Mouse (Mus musculus) ES-Bruce4 (cell line): Measurements from ENCODE around the gene A930002H24Rik. TPM values are rescaled to one million over a fixed set of nuclear protein-coding genes. Genes with fewer than 3 reads are reported as not detected.

ENCODE experiments used
- H3K27ac ChIP-seq: 2 replicates; pipeline ENCODE4 v1.5.1; 2012; ENCODE audit warnings: low read length, inconsistent platforms; ENCODE audit not compliant: insufficient read depth
- H3K27me3 ChIP-seq: 2 replicates; pipeline ENCODE4 v1.6.1; 2012; ENCODE audit warnings: mild to moderate bottlenecking, low read length, inconsistent platforms; ENCODE audit not compliant: control insufficient read depth, poor library complexity, insufficient read depth, severe bottlenecking
- H3K36me3 ChIP-seq: 2 replicates; pipeline ENCODE4 v1.6.1; 2012; ENCODE audit warnings: inconsistent platforms, mild to moderate bottlenecking, low read length, moderate library complexity; ENCODE audit not compliant: control insufficient read depth, poor library complexity, insufficient read depth, severe bottlenecking
- H3K4me1 ChIP-seq: one replicate; pipeline ENCODE4 v1.8.1; 2011; ENCODE audit warnings: low read length; ENCODE audit not compliant: control insufficient read depth, insufficient read depth
- H3K4me3 ChIP-seq: 2 replicates; pipeline ENCODE4 v1.5.1; 2011; ENCODE audit warnings: low read depth, mild to moderate bottlenecking, low read length
- H3K9ac ChIP-seq: 2 replicates; pipeline ENCODE4 v1.6.1; 2012; ENCODE audit warnings: low read depth, mild to moderate bottlenecking, inconsistent platforms; ENCODE audit not compliant: poor library complexity, severe bottlenecking
- H3K9me3 ChIP-seq: replicated peaks from 2 replicates; pipeline ENCODE4 v1.6.1; 2012; ENCODE audit warnings: mild to moderate bottlenecking, low read length, inconsistent platforms; ENCODE audit not compliant: control insufficient read depth, poor library complexity, insufficient read depth, severe bottlenecking
- CTCF ChIP-seq: IDR thresholded peaks from one replicate; pipeline ENCODE4 v1.8.1; 2011; ENCODE audit warnings: low read depth, low read length
- EP300 ChIP-seq: IDR thresholded peaks from 2 replicates; pipeline ENCODE4 v1.6.1; 2011; ENCODE audit warnings: low read depth, low read length; ENCODE audit not compliant: insufficient read depth
- POLR2A ChIP-seq: IDR thresholded peaks from one replicate; pipeline ENCODE4 v1.8.1; 2011; ENCODE audit warnings: low read length; ENCODE audit not compliant: insufficient read depth
- polyA plus RNA-seq: library from polyadenylated mRNA; stranded (reverse); fragments of >200 nt; gene quantifications from 2 replicates; pipeline ENCODE4 v1.2.4, GENCODE M21; 2011; ENCODE audit warnings: low read depth; ENCODE audit not compliant: missing spikeins, insufficient read depth, insufficient read length

Gene A930002H24Rik
- polyA plus RNA-seq, 1 experiment = not detected

DNA sequence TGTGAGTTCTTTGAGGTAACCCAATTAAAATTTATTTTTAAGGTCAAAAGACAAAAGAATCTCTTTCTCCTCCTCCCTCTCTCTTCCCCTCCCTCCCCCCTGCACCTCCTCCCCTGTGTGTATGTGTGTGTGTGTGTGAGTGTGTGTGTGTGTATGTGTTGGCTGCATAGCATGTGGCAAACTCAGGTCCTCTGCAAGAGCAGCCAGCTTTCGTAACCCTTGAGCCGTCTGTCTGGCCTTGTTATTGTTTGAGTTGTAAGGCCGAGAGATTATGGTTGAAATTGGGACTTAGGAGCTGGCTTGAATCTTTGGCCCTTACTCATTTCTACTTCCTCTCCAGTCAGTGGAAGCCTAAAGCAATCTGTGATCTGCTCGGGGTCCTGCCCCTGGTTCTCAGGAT, 16.4 kb upstream of the A930002H24Rik start:
- no peak overlapping the region for H3K27ac ChIP-seq
- no peak overlapping the region for H3K9ac ChIP-seq
- TF ChIP-seq CTCF (no peak), EP300 (no peak), POLR2A (no peak)
- no peaks in the 10 kb centered on the region for H3K36me3 ChIP-seq
- no peaks in the 10 kb centered on the region for H3K4me1 ChIP-seq
- no peaks in the 10 kb centered on the region for H3K9me3 ChIP-seq
- H3K27me3 ChIP-seq = no peaks in the 10 kb centered on the region
- H3K4me3 ChIP-seq = no peak overlapping the region

DNA sequence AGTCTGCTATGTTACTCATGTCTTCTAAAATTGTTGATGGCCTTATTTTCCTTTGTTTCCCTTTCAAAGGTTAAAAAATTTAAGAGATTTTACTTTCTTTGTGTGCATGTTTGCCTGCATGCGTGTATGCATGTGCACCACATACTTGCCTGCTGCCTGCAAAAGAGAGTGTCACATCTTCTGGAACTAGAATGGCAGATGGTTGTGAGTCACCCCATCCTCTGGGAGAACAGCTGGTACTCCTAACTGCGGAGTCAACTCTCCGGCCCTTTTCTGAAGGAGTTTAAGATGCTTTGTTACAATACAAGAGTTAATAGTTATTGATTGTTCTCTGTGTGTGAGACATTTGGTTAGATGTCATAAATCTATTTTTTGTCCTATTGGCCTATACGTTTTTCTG, 15.3 kb upstream of the A930002H24Rik start:
- H3K4me3 ChIP-seq = no peak overlapping the region
- H3K4me1 ChIP-seq = no peaks in the 10 kb centered on the region
- H3K9me3 ChIP-seq = no peaks in the 10 kb centered on the region
- H3K27ac ChIP-seq = no peak overlapping the region
- H3K36me3 ChIP-seq = no peaks in the 10 kb centered on the region
- TF ChIP-seq POLR2A = no peak
- no peak for TF ChIP-seq EP300
- no peak for TF ChIP-seq CTCF
- no peak overlapping the region for H3K9ac ChIP-seq
- no peaks in the 10 kb centered on the region for H3K27me3 ChIP-seq

DNA sequence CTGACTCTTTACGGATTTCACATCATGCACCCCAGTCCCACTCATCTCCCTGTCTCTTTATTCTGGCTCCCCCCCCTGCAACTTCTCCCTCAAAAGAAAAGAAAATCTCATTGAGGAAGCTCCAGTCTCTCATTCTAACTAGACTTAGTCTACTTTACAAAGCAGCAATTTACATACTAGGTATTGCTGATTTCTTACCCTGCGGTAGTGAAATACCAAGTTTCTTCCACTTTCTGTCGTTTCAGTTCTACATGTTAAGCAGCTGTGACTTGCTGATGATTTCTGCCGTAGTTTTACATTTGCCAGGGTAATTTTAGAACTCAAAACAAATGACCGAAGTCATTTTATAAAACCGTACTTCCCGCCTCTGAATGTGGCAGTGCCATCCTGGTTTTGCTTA, 8.2 kb upstream of the A930002H24Rik start:
- no peak for TF ChIP-seq EP300
- Histone ChIP-seq H3K27ac (no peak overlapping the region), H3K4me1 (no peaks in the 10 kb centered on the region), H3K36me3 (no peaks in the 10 kb centered on the region), H3K4me3 (no peak overlapping the region), H3K27me3 (no peaks in the 10 kb centered on the region), H3K9ac (no peak overlapping the region), H3K9me3 (no peaks in the 10 kb centered on the region)

DNA sequence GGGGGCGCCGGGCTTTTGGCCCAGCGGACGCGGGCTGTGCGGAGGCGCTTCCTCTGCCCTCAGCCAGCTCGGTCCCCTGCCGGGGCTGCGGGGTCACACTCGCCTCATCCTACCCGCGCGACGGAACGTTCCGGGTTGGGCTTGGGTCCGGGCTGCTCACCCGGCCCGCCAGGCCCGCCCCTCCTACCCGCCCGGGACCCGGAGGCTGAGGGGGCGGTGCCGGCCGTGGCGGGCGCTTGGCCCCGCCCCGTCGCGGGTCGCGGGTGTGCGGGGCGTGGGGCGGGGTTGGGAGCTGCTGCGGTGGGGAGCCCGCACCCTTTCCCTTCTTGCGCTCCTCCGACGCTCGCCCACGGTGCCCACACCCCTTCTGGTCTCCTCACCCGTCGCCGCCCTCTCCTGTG, 580 bp upstream of the A930002H24Rik start:
- Histone ChIP-seq H3K9ac (peak overlapping the region; percentile 95), H3K9me3 (no peaks in the 10 kb centered on the region), H3K36me3 (no peaks in the 10 kb centered on the region), H3K4me3 (peak overlapping the region; percentile 91), H3K27me3 (no peaks in the 10 kb centered on the region; the same call in 1 of the 2 replicates), H3K27ac (no peak overlapping the region), H3K4me1 (no peaks in the 10 kb centered on the region)
- TF ChIP-seq EP300 (no peak), CTCF (no peak), POLR2A (no peak)

DNA sequence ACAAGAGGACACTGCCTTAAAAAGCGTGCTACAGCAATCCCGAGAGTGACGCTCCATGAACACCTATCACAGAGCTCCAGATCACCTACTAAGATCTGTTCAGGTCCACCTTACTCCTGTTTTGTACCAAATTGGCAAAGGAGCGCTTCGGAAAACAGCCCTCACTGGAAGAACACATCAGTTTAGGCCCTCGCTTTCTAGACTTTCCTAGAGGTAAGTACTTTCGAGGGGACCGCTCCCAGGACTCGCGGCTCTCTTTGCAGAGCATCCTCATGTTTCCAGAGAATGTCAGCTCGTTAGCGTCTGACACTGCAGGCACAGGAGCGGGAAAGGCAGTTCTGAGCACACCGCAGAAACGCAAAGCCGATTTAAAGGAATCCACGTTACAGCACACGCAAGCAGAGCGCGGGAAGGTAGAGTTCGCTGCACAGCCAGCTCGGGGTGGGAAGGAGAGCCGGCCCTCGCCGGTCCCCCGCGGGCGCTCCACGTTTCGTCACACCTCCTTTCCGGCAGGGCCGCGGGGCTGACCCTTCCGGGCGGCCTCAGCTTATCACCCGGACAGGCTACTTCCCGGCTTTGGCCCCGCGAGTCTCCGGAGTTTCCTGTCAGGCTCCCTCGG, 470 bp downstream of the A930002H24Rik start, which contains the start of gene Fer:
Fer (plus strand) TSS at position 51 of the 619 bp plus-strand sequence.
- Histone ChIP-seq H3K9ac (peak within 1 kb of the TSS; percentile 95), H3K9me3 (no peaks in the 10 kb centered on the region), H3K36me3 (no peaks in the 10 kb centered on the region), H3K27ac (no peak within 1 kb of the TSS), H3K4me1 (no peaks in the 10 kb centered on the region), H3K4me3 (peak within 1 kb of the TSS; percentile 91), H3K27me3 (no peaks in the 10 kb centered on the region; the same call in 1 of the 2 replicates)
- TF ChIP-seq EP300 = no peak
- TF ChIP-seq POLR2A = no peak
- TF ChIP-seq CTCF = no peak

DNA sequence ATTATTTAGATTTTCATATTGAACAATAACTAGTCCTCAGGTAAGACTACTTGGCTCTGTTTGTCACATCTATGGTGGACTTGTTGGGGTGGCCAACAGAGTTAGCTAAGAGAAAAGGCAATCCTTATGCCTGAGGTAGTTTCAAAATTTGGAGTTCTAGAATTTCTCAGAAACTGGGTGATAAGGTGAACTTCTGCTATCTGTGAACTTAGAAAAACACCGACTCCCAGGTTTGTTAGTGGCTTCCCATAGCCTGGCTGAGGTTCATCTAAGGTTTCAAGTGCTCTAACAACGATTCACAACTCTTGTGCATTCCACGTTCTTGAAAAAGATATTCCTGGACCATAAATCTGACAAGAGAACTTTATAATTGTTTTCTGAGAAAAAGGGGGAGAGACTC, 1.2 kb downstream of the A930002H24Rik start:
- TF ChIP-seq CTCF (no peak), POLR2A (no peak), EP300 (no peak)
- Histone ChIP-seq H3K36me3 (no peaks in the 10 kb centered on the region), H3K4me3 (no peak overlapping the region), H3K27ac (no peak overlapping the region), H3K4me1 (no peaks in the 10 kb centered on the region), H3K27me3 (no peaks in the 10 kb centered on the region; the same call in 1 of the 2 replicates), H3K9me3 (no peaks in the 10 kb centered on the region), H3K9ac (no peak overlapping the region)
